Comparison of ENCODE assay signal across 10 mouse cellular contexts in the genomic region with DNA sequence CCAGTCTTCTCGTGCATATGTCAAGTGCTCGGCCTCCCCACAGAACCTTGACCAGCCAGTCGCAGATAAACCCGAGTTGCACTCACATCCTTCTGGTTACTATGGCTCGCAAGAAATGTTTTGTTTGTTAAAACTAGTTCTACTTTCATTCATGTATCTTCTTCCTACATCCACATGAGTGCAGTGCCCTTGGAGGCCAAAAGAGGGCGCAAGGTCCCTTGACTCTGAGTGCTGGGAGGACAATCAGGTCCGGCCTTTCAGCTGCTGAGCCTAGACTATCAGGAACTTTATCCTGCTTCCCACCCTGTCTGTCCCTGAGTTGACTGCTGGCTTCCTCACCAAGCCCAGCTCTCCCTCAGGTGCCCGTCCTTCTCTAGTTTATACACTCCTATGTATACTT. TPM values are rescaled to one million over a fixed set of nuclear protein-coding genes. Genes with fewer than 3 reads are reported as not detected.
DNase-seq lines count a peak whose midpoint lies in the region; ATAC-seq lines count a peak whose summit lies in the region.
"Had no signal": no experiment of that assay in that cellular context is flagged by ENCODE, and none has a peak within 500 bp of the region (broad histone marks: within the 10 kb centered on the region; RNA-seq: fewer than 3 reads in every experiment).

No protein-coding gene starts in this region.

- no peak overlapping the region for H3K27ac ChIP-seq in liver, embryonic 11.5 days (ENCODE audit: low read depth, low read length)
- H3K27ac ChIP-seq: hindbrain, embryonic 15.5 days; neural tube, embryonic 12.5 days had no signal

- H3K36me3 ChIP-seq in liver, embryonic 11.5 days (ENCODE audit: control insufficient read depth, insufficient read depth, low read length) = no peaks in the 10 kb centered on the region

- no peak overlapping the region for H3K4me3 ChIP-seq in liver, embryonic 11.5 days (ENCODE audit: low read depth, low read length)
- H3K4me3 ChIP-seq: hindbrain, embryonic 15.5 days; neural tube, embryonic 12.5 days had no signal

- peaks cover 1% of the 10 kb centered on the region for H3K4me1 ChIP-seq in liver, embryonic 11.5 days (replicated peaks; ENCODE audit: control insufficient read depth, insufficient read depth, low read length)

- ATAC-seq in liver, embryonic 11.5 days (replicated peaks; ENCODE audit: low FRiP score) = no peak

- no peak overlapping the region for H3K9ac ChIP-seq in liver, embryonic 11.5 days (ENCODE audit: low read depth, low read length)
- H3K9ac ChIP-seq: hindbrain, embryonic 15.5 days; neural tube, embryonic 12.5 days had no signal

- H3K4me2 ChIP-seq in liver, embryonic 11.5 days = no peak overlapping the region
- H3K4me2 ChIP-seq: hindbrain, embryonic 15.5 days; neural tube, embryonic 12.5 days had no signal

- WGBS in liver, embryonic 11.5 days = 29% methylated on average over 8 of the region's 8 CpGs

- peaks cover 43% of the 10 kb centered on the region for H3K27me3 ChIP-seq in liver, embryonic 11.5 days (replicated peaks; ENCODE audit: control insufficient read depth, insufficient read depth, low read length)

- no peaks in the 10 kb centered on the region for H3K9me3 ChIP-seq in liver, embryonic 11.5 days (ENCODE audit: control insufficient read depth, low read length)
- H3K9me3 ChIP-seq: hindbrain, embryonic 15.5 days; neural tube, embryonic 12.5 days had no signal

- DNase-seq in cerebellum, adult 9-10 months = peak; percentile 66
- no peak for DNase-seq in cerebellum, adult 11 months
- DNase-seq in liver = peak; percentile 77
- no peak for DNase-seq in liver, embryonic 11.5 days (ENCODE audit: low spot score)
- peak; percentile 45 for DNase-seq in adrenal gland, postnatal 25 days
- DNase-seq in kidney, postnatal 14 days = peak; percentile 41
- peak; percentile 68 to 73 for DNase-seq in right cerebral cortex, adult 2 months (ENCODE audit: low spot score in 2 of 2)
- DNase-seq in frontal cortex, postnatal 14 days (ENCODE audit: low spot score in 2 of 2) = no peak

RNA-seq across cellular contexts. Expression of gene B3gnt3, which starts 6.3 kb away (rescaled TPM):
- polyA plus RNA-seq in liver, embryonic 11.5 days (2014; fragmentation: Nextera tagmentation; extraction: Ambion mirVana) = 2.1 and 2.9 TPM in 2 replicates
- 3.7 and 4.8 TPM in 2 replicates for total RNA-seq in adrenal gland, postnatal 25 days (2021)

RNA-seq across cellular contexts. Expression of gene Fcho1, which starts 17.6 kb away (rescaled TPM):
- 20.8 and 21.1 TPM in 2 replicates for polyA plus RNA-seq in liver, embryonic 11.5 days (2014; fragmentation: Nextera tagmentation; extraction: Ambion mirVana)
- total RNA-seq in adrenal gland, postnatal 25 days (2021) = 2.2 and 2.6 TPM in 2 replicates

RNA-seq across cellular contexts. Expression of gene Insl3, which starts 18.9 kb away (rescaled TPM):
- polyA plus RNA-seq in liver, embryonic 11.5 days (2014; fragmentation: Nextera tagmentation; extraction: Ambion mirVana) = 1.3 and 2.0 TPM in 2 replicates
- total RNA-seq in adrenal gland, postnatal 25 days (2021) = 6.1 and 7.8 TPM in 2 replicates
- polyA plus RNA-seq: neural tube, embryonic 12.5 days had no signal

RNA-seq across cellular contexts. Expression of gene Jak3, which starts 31.8 kb away (rescaled TPM):
- 10.1 and 11.0 TPM in 2 replicates for polyA plus RNA-seq in liver, embryonic 11.5 days (2014; fragmentation: Nextera tagmentation; extraction: Ambion mirVana)
- total RNA-seq in adrenal gland, postnatal 25 days (2021) = 11.7 and 14.3 TPM in 2 replicates

RNA-seq across cellular contexts. Expression of gene Unc13a, which starts 36.3 kb away (rescaled TPM):
- polyA plus RNA-seq in liver, embryonic 11.5 days (2014; fragmentation: Nextera tagmentation; extraction: Ambion mirVana) = 0.41 and 0.45 TPM in 2 replicates
- 8.3 and 8.4 TPM in 2 replicates for total RNA-seq in adrenal gland, postnatal 25 days (2021)

Comparison
In these comparisons a context has a peak if more than half of its experiments do, and no peak if none do; other contexts are left out.
1. DNase-seq: peak in cerebellum, adult 9-10 months (single experiment), liver (single experiment), adrenal gland, postnatal 25 days (single experiment), kidney, postnatal 14 days (single experiment) and right cerebral cortex, adult 2 months (2 of 2); none in cerebellum, adult 11 months (single experiment), liver, embryonic 11.5 days (single experiment) and frontal cortex, postnatal 14 days (0 of 2).